Mouse (Mus musculus) midbrain, embryonic 15.5 days (tissue): ENCODE measurements around the gene Erbb2. TPM values are rescaled to one million over a fixed set of nuclear protein-coding genes. Genes with fewer than 3 reads are reported as not detected.

ENCODE experiments used
- ATAC-seq: fragments of 200-750 bp; cut with Nextera tagmentation; replicated peaks from 2 replicates; pipeline ENCODE4 v1.8.0; 2017; ENCODE audit warnings: moderate TSS enrichment
- H3K27ac ChIP-seq: fragments of 300-500 bp; sonication (generic); 2 replicates; pipeline ENCODE4 v1.5.1; 2015; ENCODE audit warnings: mild to moderate bottlenecking, inconsistent platforms
- H3K27me3 ChIP-seq: fragments of 300-500 bp; sonication (generic); replicated peaks from 2 replicates; pipeline ENCODE4 v1.6.1; 2015; ENCODE audit warnings: inconsistent platforms
- H3K36me3 ChIP-seq: fragments of 300-500 bp; sonication (generic); replicated peaks from 2 replicates; pipeline ENCODE4 v1.6.1; 2015; ENCODE audit warnings: inconsistent platforms
- H3K4me1 ChIP-seq: fragments of 300-500 bp; sonication (generic); 2 replicates; pipeline ENCODE4 v1.6.1; 2015; ENCODE audit warnings: inconsistent platforms
- H3K4me2 ChIP-seq: fragments of 300-500 bp; sonication (generic); 2 replicates; pipeline ENCODE4 v1.6.1; 2015; ENCODE audit warnings: inconsistent platforms, mild to moderate bottlenecking, moderate library complexity
- H3K4me3 ChIP-seq: fragments of 300-500 bp; sonication (generic); 2 replicates; pipeline ENCODE4 v1.5.1; 2015; ENCODE audit warnings: mild to moderate bottlenecking, inconsistent platforms
- H3K9ac ChIP-seq: fragments of 300-500 bp; sonication (generic); 2 replicates; pipeline ENCODE4 v1.6.1; 2015; ENCODE audit warnings: mild to moderate bottlenecking, inconsistent platforms
- H3K9me3 ChIP-seq: fragments of 300-500 bp; sonication (generic); 2 replicates; pipeline ENCODE4 v1.6.1; 2016; ENCODE audit warnings: inconsistent platforms
- WGBS: fragments of 180-500 bp; shearing (Covaris S2); methylation state at CpG from one replicate; pipeline ENCODE4 v1.1.7; 2015; ENCODE audit warnings: mixed read lengths; 5-methylcytosine and 5-hydroxymethylcytosine counted together
- polyA plus RNA-seq: library from polyadenylated mRNA; unstranded; fragments of >200 nt; fragmentation: Nextera tagmentation; extraction: Ambion mirVana; gene quantifications from 2 replicates; pipeline ENCODE4 v1.2.1, GENCODE M21; 2015

Gene Erbb2
- polyA plus RNA-seq, 1 experiment from 2014 or later = 6.8 TPM

- no peak for ATAC-seq
- Histone ChIP-seq H3K27me3 (no peaks in the 10 kb centered on the region), H3K9ac (no peak overlapping the region), H3K27ac (no peak overlapping the region), H3K9me3 (no peaks in the 10 kb centered on the region), H3K36me3 (no peaks in the 10 kb centered on the region), H3K4me2 (no peak overlapping the region), H3K4me3 (no peak overlapping the region), H3K4me1 (no peaks in the 10 kb centered on the region)
- WGBS = 72% methylated on average over 6 of the region's 6 CpGs
Observed at GRCm38 (mm10) chr11:98481231-98481630, 69.0 kb downstream of the Erbb2 start.

GRCm38 (mm10) chr11:98482067-98482466 is 69.8 kb downstream of the Erbb2 start:
- Histone ChIP-seq H3K9ac (no peak overlapping the region), H3K9me3 (no peaks in the 10 kb centered on the region), H3K27me3 (no peaks in the 10 kb centered on the region), H3K4me1 (no peaks in the 10 kb centered on the region), H3K36me3 (no peaks in the 10 kb centered on the region), H3K4me2 (no peak overlapping the region), H3K4me3 (no peak overlapping the region), H3K27ac (no peak overlapping the region)
- WGBS = 82% methylated on average over 10 of the region's 10 CpGs
- ATAC-seq = no peak

GRCm38 (mm10) chr11:98485749-98486148 is 73.5 kb downstream of the Erbb2 start:
- no peak overlapping the region for H3K27ac ChIP-seq
- no peaks in the 10 kb centered on the region for H3K36me3 ChIP-seq
- H3K9me3 ChIP-seq = no peaks in the 10 kb centered on the region
- no peaks in the 10 kb centered on the region for H3K4me1 ChIP-seq
- H3K4me2 ChIP-seq = no peak overlapping the region
- no peaks in the 10 kb centered on the region for H3K27me3 ChIP-seq
- no peak overlapping the region for H3K9ac ChIP-seq
- ATAC-seq = no peak
- 93% methylated on average over 2 of the region's 2 CpGs for WGBS
- H3K4me3 ChIP-seq = no peak overlapping the region

Other genes with a start within 250 kb of the Erbb2 start
- 57.4 and 57.8 TPM in 2 replicates for gene Med1, start 219.2 kb upstream of the Erbb2 start, polyA plus RNA-seq
- 9.5 and 9.7 TPM in 2 replicates for gene Cdk12, start 209.4 kb upstream of the Erbb2 start, polyA plus RNA-seq
- gene Neurod2, start 82.8 kb upstream of the Erbb2 start, polyA plus RNA-seq = 6.5 and 9.0 TPM in 2 replicates
- gene Ppp1r1b, start 64.1 kb upstream of the Erbb2 start, polyA plus RNA-seq = 2.0 and 4.0 TPM in 2 replicates
- 38.2 and 44.6 TPM in 2 replicates for gene Stard3, start 54.1 kb upstream of the Erbb2 start, polyA plus RNA-seq
- gene Tcap, start 28.7 kb upstream of the Erbb2 start, polyA plus RNA-seq = 0.43 TPM in 1 of 2 replicates, not detected in the other
- 1.2 and 1.3 TPM in 2 replicates for gene Pnmt, start 26.0 kb upstream of the Erbb2 start, polyA plus RNA-seq
- 9.6 and 9.9 TPM in 2 replicates for gene Pgap3, start 12.0 kb upstream of the Erbb2 start, polyA plus RNA-seq
- 233 and 238 TPM in 2 replicates for gene Mien1, start 26.5 kb downstream of the Erbb2 start, polyA plus RNA-seq
- 0.80 and 1.1 TPM in 2 replicates for gene Grb7, start 33.9 kb downstream of the Erbb2 start, polyA plus RNA-seq
- gene Ikzf3, start 133.6 kb downstream of the Erbb2 start, polyA plus RNA-seq = 0.04 TPM in 1 of 2 replicates, not detected in the other
- 0.14 TPM in 1 of 2 replicates, not detected in the other for gene Zpbp2, start 138.6 kb downstream of the Erbb2 start, polyA plus RNA-seq
- 120 TPM in 2 replicates for gene Ormdl3, start 174.9 kb downstream of the Erbb2 start, polyA plus RNA-seq
- not detected in 2 replicates for gene Lrrc3c, start 185.8 kb downstream of the Erbb2 start, polyA plus RNA-seq
- gene Gm12355, start 213.2 kb downstream of the Erbb2 start, polyA plus RNA-seq = 0.66 and 0.72 TPM in 2 replicates
- not detected in 2 replicates for gene Gsdma3, start 213.9 kb downstream of the Erbb2 start, polyA plus RNA-seq
- gene Gsdma2, start 234.3 kb downstream of the Erbb2 start, polyA plus RNA-seq = not detected in 2 replicates